Mouse (Mus musculus) thymus, postnatal 4 days (tissue): ENCODE data around the gene Spata21.

Experiments
- DNase-seq: peaks from one replicate; pipeline ENCODE4 v3.0.0; 2021

Gene Spata21

GRCm38 (mm10) chr4:141088033-141088432, at the start of gene Spata21:
Gene Spata21 (plus strand): TSS chr4:141088333.
- DNase-seq, result no peak

GRCm38 (mm10) chr4:141041117-141041516, 47.0 kb upstream of the Spata21 start:
- no peak for DNase-seq

GRCm38 (mm10) chr4:141044816-141045215, 43.3 kb upstream of the Spata21 start:
- DNase-seq, result peak; percentile 87

GRCm38 (mm10) chr4:141048810-141049475, 39.2 kb upstream of the Spata21 start:
- DNase-seq, result no peak

- DNase-seq, result no peak
Measured at GRCm38 (mm10) chr4:141049476-141049835, 38.7 kb upstream of the Spata21 start.

- no peak for DNase-seq
Measured at GRCm38 (mm10) chr4:141052442-141052841, 35.7 kb upstream of the Spata21 start.

- no peak for DNase-seq
Measured at GRCm38 (mm10) chr4:141053138-141053537, 35.0 kb upstream of the Spata21 start.

- no peak for DNase-seq
Measured at GRCm38 (mm10) chr4:141053568-141054161, 34.5 kb upstream of the Spata21 start.

- DNase-seq, result no peak
Measured at GRCm38 (mm10) chr4:141056970-141057369, 31.2 kb upstream of the Spata21 start.

- no peak for DNase-seq
Measured at GRCm38 (mm10) chr4:141058835-141059234, 29.3 kb upstream of the Spata21 start.

GRCm38 (mm10) chr4:141059616-141060425, 28.3 kb upstream of the Spata21 start:
- no peak for DNase-seq

- DNase-seq, result peak; percentile 100
Measured at GRCm38 (mm10) chr4:141060426-141061301, 27.5 kb upstream of the Spata21 start, which contains the start of gene Crocc. Gene Crocc (minus strand): TSS chr4:141060550.

- no peak for DNase-seq
Measured at GRCm38 (mm10) chr4:141064104-141064659, 24.0 kb upstream of the Spata21 start.

GRCm38 (mm10) chr4:141065123-141065522, 23.0 kb upstream of the Spata21 start:
- DNase-seq, result peak; percentile 92

- DNase-seq, result no peak
Measured at GRCm38 (mm10) chr4:141066709-141067515, 21.2 kb upstream of the Spata21 start.

- no peak for DNase-seq
Measured at GRCm38 (mm10) chr4:141067516-141068046, 20.6 kb upstream of the Spata21 start.

GRCm38 (mm10) chr4:141068655-141069054, 19.5 kb upstream of the Spata21 start:
- no peak for DNase-seq

- peak; percentile 68 for DNase-seq
Measured at GRCm38 (mm10) chr4:141069731-141070130, 18.4 kb upstream of the Spata21 start.

GRCm38 (mm10) chr4:141072502-141072901, 15.6 kb upstream of the Spata21 start:
- no peak for DNase-seq

GRCm38 (mm10) chr4:141073661-141074060, 14.5 kb upstream of the Spata21 start:
- no peak for DNase-seq

GRCm38 (mm10) chr4:141074109-141074508, 14.0 kb upstream of the Spata21 start:
- no peak for DNase-seq
